Comparison of ENCODE assay signal across 25 mouse cellular contexts in the genomic region with DNA sequence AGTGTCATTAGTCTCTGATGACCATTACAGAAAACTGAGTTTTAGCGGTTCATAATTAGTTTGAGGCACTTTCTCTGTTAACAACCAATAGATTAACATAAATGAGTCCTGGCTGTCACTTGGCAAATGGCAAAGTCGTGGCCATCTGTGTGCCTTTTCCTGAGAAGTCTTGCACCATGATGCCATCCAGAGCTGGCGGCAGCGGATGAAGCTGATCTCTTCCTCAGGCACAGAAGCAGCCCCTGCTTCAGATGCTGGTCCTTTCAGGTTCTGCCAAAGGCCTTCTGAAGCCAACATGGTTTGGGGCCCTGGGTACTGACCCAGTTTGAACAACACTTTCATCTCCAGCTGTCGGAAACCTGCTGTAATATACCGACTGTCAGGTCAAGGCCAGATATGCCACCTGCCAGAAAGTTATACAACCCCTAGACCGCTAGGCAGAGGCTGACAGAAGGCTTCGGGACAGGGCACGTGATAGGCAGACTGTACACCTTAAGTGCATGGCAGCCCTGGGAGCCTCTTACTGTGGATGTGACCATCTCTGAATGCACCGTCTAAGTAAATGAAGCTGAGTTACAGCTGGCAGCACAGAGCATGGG. TPM values are rescaled to one million over a fixed set of nuclear protein-coding genes. Genes with fewer than 3 reads are reported as not detected.
DNase-seq lines count a peak whose midpoint lies in the region; ATAC-seq and TF ChIP-seq lines count a peak whose summit lies in the region.
"Had no signal": no experiment of that assay in that cellular context is flagged by ENCODE, and none has a peak within 500 bp of the region (broad histone marks: within the 10 kb centered on the region; RNA-seq: fewer than 3 reads in every experiment).

No protein-coding gene starts in this region.

- no peak overlapping the region for H3K4me3 ChIP-seq in forebrain, postnatal 0 days (ENCODE audit: low read depth, low read length)
- no peak overlapping the region for H3K4me3 ChIP-seq in forebrain, embryonic 11.5 days (ENCODE audit: low read depth, low read length)
- H3K4me3 ChIP-seq: embryonic facial prominence, embryonic 15.5 days; erythroblast, embryonic 14.5 days; forebrain, embryonic 10.5 days; gastrocnemius, adult 2 months; heart, embryonic 12.5 days; hindbrain, embryonic 10.5 days; intestine, embryonic 15.5 days had no signal

- ATAC-seq in forebrain, postnatal 0 days: no peak
- no peak for ATAC-seq in forebrain, embryonic 11.5 days (replicated peaks; ENCODE audit: low FRiP score)
- ATAC-seq: intestine, embryonic 15.5 days had no signal

- H3K27ac ChIP-seq in forebrain, postnatal 0 days (ENCODE audit: low read depth, low read length): no peak overlapping the region
- no peak overlapping the region for H3K27ac ChIP-seq in forebrain, embryonic 11.5 days (ENCODE audit: low read depth, low read length)
- H3K27ac ChIP-seq: embryonic facial prominence, embryonic 15.5 days; forebrain, embryonic 10.5 days; gastrocnemius, adult 2 months; hindbrain, embryonic 10.5 days; hindbrain, embryonic 14.5 days; intestine, embryonic 15.5 days had no signal

- H3K4me1 ChIP-seq in forebrain, postnatal 0 days (ENCODE audit: insufficient read depth): no peaks in the 10 kb centered on the region
- H3K4me1 ChIP-seq in forebrain, embryonic 11.5 days (replicated peaks; ENCODE audit: control insufficient read depth, insufficient read depth, low read length): no peaks in the 10 kb centered on the region
- H3K4me1 ChIP-seq: embryonic facial prominence, embryonic 15.5 days; intestine, embryonic 15.5 days had no signal

- TF ChIP-seq CTCF in forebrain, postnatal 0 days (IDR thresholded peaks at IDR 0.05; ENCODE audit: low read depth): no peak

- no peaks in the 10 kb centered on the region for H3K27me3 ChIP-seq in forebrain, postnatal 0 days (ENCODE audit: insufficient read depth, low read length)
- H3K27me3 ChIP-seq in forebrain, embryonic 11.5 days (ENCODE audit: control insufficient read depth, insufficient read depth, low read length): no peaks in the 10 kb centered on the region
- H3K27me3 ChIP-seq: embryonic facial prominence, embryonic 15.5 days; intestine, embryonic 15.5 days had no signal

- peak; percentile 37 for DNase-seq in adrenal gland, postnatal 14 days
- no peak for DNase-seq in adrenal gland, postnatal 25 days
- peak; percentile 53 to 57 for DNase-seq in cerebellum, postnatal 10 days
- no peak for DNase-seq in cerebellum, postnatal 4 days (ENCODE audit: low spot score in 2 of 2)
- DNase-seq in forebrain, postnatal 0 days: peak; percentile 18
- no peak for DNase-seq in forebrain, embryonic 11.5 days (ENCODE audit: low spot score)
- DNase-seq in thymus, postnatal 25 days: no peak
- DNase-seq: embryo, embryonic 11 days; gastrocnemius, adult 2 months; gastrocnemius, postnatal 25 days; kidney, adult 18-20 months; kidney, postnatal 10 days had no signal

- H3K36me3 ChIP-seq in forebrain, postnatal 0 days (ENCODE audit: insufficient read depth): no peaks in the 10 kb centered on the region
- no peaks in the 10 kb centered on the region for H3K36me3 ChIP-seq in forebrain, embryonic 11.5 days (ENCODE audit: control insufficient read depth, insufficient read depth, low read length)
- H3K36me3 ChIP-seq: embryonic facial prominence, embryonic 15.5 days; forebrain, embryonic 10.5 days; heart, embryonic 12.5 days; hindbrain, embryonic 10.5 days; intestine, embryonic 15.5 days had no signal

- H3K9ac ChIP-seq in forebrain, postnatal 0 days: no peak overlapping the region
- H3K9ac ChIP-seq in forebrain, embryonic 11.5 days (ENCODE audit: low read length): no peak overlapping the region
- H3K9ac ChIP-seq: embryonic facial prominence, embryonic 15.5 days; hindbrain, embryonic 14.5 days; intestine, embryonic 15.5 days had no signal

- 73% methylated on average over 10 of the region's 10 CpGs for WGBS in forebrain, postnatal 0 days
- WGBS in forebrain, embryonic 11.5 days: 89% methylated on average over 10 of the region's 10 CpGs

- H3K4me2 ChIP-seq in forebrain, postnatal 0 days (ENCODE audit: low read depth): no peak overlapping the region
- no peak overlapping the region for H3K4me2 ChIP-seq in forebrain, embryonic 11.5 days (ENCODE audit: low read depth, low read length, severe bottlenecking)
- H3K4me2 ChIP-seq: embryonic facial prominence, embryonic 15.5 days; heart, embryonic 12.5 days; hindbrain, embryonic 14.5 days; intestine, embryonic 15.5 days had no signal

- H3K9me3 ChIP-seq in forebrain, postnatal 0 days (ENCODE audit: low read length): no peaks in the 10 kb centered on the region
- H3K9me3 ChIP-seq in forebrain, embryonic 11.5 days (ENCODE audit: control insufficient read depth, low read length): no peaks in the 10 kb centered on the region
- H3K9me3 ChIP-seq: embryonic facial prominence, embryonic 15.5 days; forebrain, embryonic 10.5 days; heart, embryonic 12.5 days; hindbrain, embryonic 10.5 days; intestine, embryonic 15.5 days had no signal

RNA-seq across cellular contexts. Expression of a gene that starts 10.6 kb away (rescaled TPM):
- total RNA-seq in adrenal gland, postnatal 14 days (2021): not detected in 2 replicates
- total RNA-seq in adrenal gland, postnatal 25 days (2021): not detected in 2 replicates
- total RNA-seq in forebrain, postnatal 0 days (2014; rRNA removed): 0.08 and 0.24 TPM in 2 replicates
- polyA plus RNA-seq in forebrain, postnatal 0 days (2015; fragmentation: Nextera tagmentation; extraction: Ambion mirVana): 0.10 and 0.23 TPM in 2 replicates
- polyA plus RNA-seq in forebrain, embryonic 11.5 days (2014; fragmentation: Nextera tagmentation; extraction: Ambion mirVana): not detected in 2 replicates
- total RNA-seq: common myeloid progenitor, adult 5-6 weeks; gastrocnemius, adult 2 months; gastrocnemius, postnatal 25 days; granulocyte monocyte progenitor cell, adult 5-6 weeks; heart, adult 8-10 months; heart, postnatal 25 days had no signal
- polyA plus RNA-seq: embryonic facial prominence, embryonic 11.5 days; erythroblast, embryonic 14.5 days; forebrain, embryonic 10.5 days; hindbrain, embryonic 10.5 days; intestine, embryonic 15.5 days; kidney, embryonic 14.5 days had no signal

RNA-seq across cellular contexts. Expression of a gene that starts 10.8 kb away (rescaled TPM):
- 0.44 and 1.6 TPM in 2 replicates for total RNA-seq in adrenal gland, postnatal 14 days (2021)
- 0.70 TPM in 1 of 2 replicates, not detected in the other for total RNA-seq in adrenal gland, postnatal 25 days (2021)
- total RNA-seq in forebrain, postnatal 0 days (2014; rRNA removed): 12.2 and 14.2 TPM in 2 replicates
- 3.6 and 4.0 TPM in 2 replicates for polyA plus RNA-seq in forebrain, postnatal 0 days (2015; fragmentation: Nextera tagmentation; extraction: Ambion mirVana)
- 1.6 TPM in 2 replicates for polyA plus RNA-seq in forebrain, embryonic 11.5 days (2014; fragmentation: Nextera tagmentation; extraction: Ambion mirVana)
- total RNA-seq: common myeloid progenitor, adult 5-6 weeks; granulocyte monocyte progenitor cell, adult 5-6 weeks had no signal
- polyA plus RNA-seq: erythroblast, embryonic 14.5 days had no signal

RNA-seq across cellular contexts. Expression of a gene that starts 37.1 kb away (rescaled TPM):
- 99.3 and 112 TPM in 2 replicates for total RNA-seq in adrenal gland, postnatal 14 days (2021)
- total RNA-seq in adrenal gland, postnatal 25 days (2021): 92.9 and 94.1 TPM in 2 replicates
- 116 and 122 TPM in 2 replicates for total RNA-seq in forebrain, postnatal 0 days (2014; rRNA removed)
- 122 and 129 TPM in 2 replicates for polyA plus RNA-seq in forebrain, postnatal 0 days (2015; fragmentation: Nextera tagmentation; extraction: Ambion mirVana)
- 199 and 201 TPM in 2 replicates for polyA plus RNA-seq in forebrain, embryonic 11.5 days (2014; fragmentation: Nextera tagmentation; extraction: Ambion mirVana)

Comparison
In these comparisons a context has a peak if more than half of its experiments do, and no peak if none do; other contexts are left out.
1. DNase-seq: peak in adrenal gland, postnatal 14 days (single experiment), cerebellum, postnatal 10 days (2 of 2) and forebrain, postnatal 0 days (single experiment); none in adrenal gland, postnatal 25 days (single experiment), cerebellum, postnatal 4 days (0 of 2), forebrain, embryonic 11.5 days (single experiment) and thymus, postnatal 25 days (single experiment).